Mouse (Mus musculus) kidney, embryonic 15.5 days (tissue): ENCODE measurements around the gene Tnfaip1. TPM values are rescaled to one million over a fixed set of nuclear protein-coding genes. Genes with fewer than 3 reads are reported as not detected.
"Not testable (repeated sequence)": the region's sequence is repeated elsewhere in the genome, so short reads cannot be mapped to it uniquely, and the experiment has no call there.

Experiments
- ATAC-seq: fragments of 200-750 bp; cut with Nextera tagmentation; replicated peaks from 2 replicates; pipeline ENCODE4 v1.8.0; 2017; ENCODE audit warnings: moderate TSS enrichment; ENCODE audit not compliant: low FRiP score
- H3K27ac ChIP-seq: fragments of 300-500 bp; sonication (generic); 2 replicates; pipeline ENCODE4 v1.5.1; 2015; ENCODE audit warnings: mild to moderate bottlenecking, inconsistent platforms
- H3K27me3 ChIP-seq: fragments of 300-500 bp; sonication (generic); 2 replicates; pipeline ENCODE4 v1.6.1; 2015; ENCODE audit warnings: inconsistent platforms
- H3K36me3 ChIP-seq: fragments of 300-500 bp; sonication (generic); 2 replicates; pipeline ENCODE4 v1.6.1; 2015; ENCODE audit warnings: inconsistent platforms
- H3K4me1 ChIP-seq: fragments of 300-500 bp; sonication (generic); 2 replicates; pipeline ENCODE4 v1.6.1; 2015; ENCODE audit warnings: inconsistent platforms
- H3K4me2 ChIP-seq: fragments of 300-500 bp; sonication (generic); 2 replicates; pipeline ENCODE4 v1.6.1; 2015; ENCODE audit warnings: moderate library complexity, mild to moderate bottlenecking, inconsistent platforms
- H3K4me3 ChIP-seq: fragments of 300-500 bp; sonication (generic); replicated peaks from 2 replicates; pipeline ENCODE4 v1.5.1; 2015; ENCODE audit warnings: mild to moderate bottlenecking, inconsistent platforms
- H3K9ac ChIP-seq: fragments of 300-500 bp; sonication (generic); 2 replicates; pipeline ENCODE4 v1.6.1; 2015; ENCODE audit warnings: mild to moderate bottlenecking, inconsistent platforms
- H3K9me3 ChIP-seq: fragments of 300-500 bp; sonication (generic); replicated peaks from 2 replicates; pipeline ENCODE4 v1.6.1; 2016; ENCODE audit warnings: inconsistent platforms
- WGBS: fragments of 180-500 bp; shearing (Covaris S2); methylation state at CpG from one replicate; pipeline ENCODE4 v1.1.7; 2015; ENCODE audit warnings: mixed read lengths; 5-methylcytosine and 5-hydroxymethylcytosine counted together
- polyA plus RNA-seq: library from polyadenylated mRNA; unstranded; fragments of >200 nt; fragmentation: Nextera tagmentation; extraction: Ambion mirVana; gene quantifications from 2 replicates; pipeline ENCODE4 v1.2.1, GENCODE M21; 2015

The Tnfaip1 gene
- 81.8 and 88.2 TPM in 2 replicates for polyA plus RNA-seq

- Histone ChIP-seq H3K9me3 (no peaks in the 10 kb centered on the region), H3K4me1 (peaks cover 34% of the 10 kb centered on the region), H3K4me3 (peak within 1 kb of the TSS; percentile 80), H3K27ac (peak within 1 kb of the TSS; percentile 94), H3K36me3 (peaks cover 38% of the 10 kb centered on the region), H3K27me3 (no peaks in the 10 kb centered on the region), H3K4me2 (peak within 1 kb of the TSS; percentile 76), H3K9ac (peak within 1 kb of the TSS; percentile 90)
- peak; percentile 97 for ATAC-seq
- under 1% methylated on average over 52 of the region's 52 CpGs for WGBS
These were observed at the start of gene Tnfaip1, which contains the start of gene Ift20 for GRCm38 (mm10) chr11:78536080-78536689. TSS of gene Tnfaip1 (minus strand) at chr11:78536332. TSS of gene Ift20 (plus strand) at chr11:78536361.

GRCm38 (mm10) chr11:78582848-78583247 lies 46.7 kb upstream of the Tnfaip1 start:
- Histone ChIP-seq H3K4me3 (no peak overlapping the region), H3K27me3 (no peaks in the 10 kb centered on the region)

GRCm38 (mm10) chr11:78574975-78575374 lies 38.8 kb upstream of the Tnfaip1 start:
- no peak overlapping the region for H3K4me2 ChIP-seq
- H3K27ac ChIP-seq, result no peak overlapping the region
- WGBS, result 34% methylated on average over 2 of the region's 2 CpGs
- H3K4me3 ChIP-seq, result no peak overlapping the region
- H3K9me3 ChIP-seq, result no peaks in the 10 kb centered on the region
- no peaks in the 10 kb centered on the region for H3K27me3 ChIP-seq
- no peak overlapping the region for H3K9ac ChIP-seq
- peaks cover 74% of the 10 kb centered on the region for H3K36me3 ChIP-seq
- peaks cover 6% of the 10 kb centered on the region for H3K4me1 ChIP-seq
- no peak for ATAC-seq

More at GRCm38 (mm10) chr11:78582848-78583247, 46.7 kb upstream of the Tnfaip1 start:
- Histone ChIP-seq H3K9ac (no peak overlapping the region), H3K9me3 (no peaks in the 10 kb centered on the region), H3K27ac (no peak overlapping the region), H3K36me3 (peaks cover 66% of the 10 kb centered on the region), H3K4me1 (no peaks in the 10 kb centered on the region), H3K4me2 (no peak overlapping the region)
- ATAC-seq, result no peak
- WGBS, result 80% methylated on average over 6 of the region's 6 CpGs

GRCm38 (mm10) chr11:78574536-78574935 lies 38.4 kb upstream of the Tnfaip1 start:
- H3K36me3 ChIP-seq, result peaks cover 72% of the 10 kb centered on the region
- no peak overlapping the region for H3K9ac ChIP-seq
- H3K4me3 ChIP-seq, result no peak overlapping the region
- H3K27me3 ChIP-seq, result no peaks in the 10 kb centered on the region
- no peak for ATAC-seq
- peaks cover 10% of the 10 kb centered on the region for H3K4me1 ChIP-seq
- H3K27ac ChIP-seq, result no peak overlapping the region
- no peak overlapping the region for H3K4me2 ChIP-seq
- WGBS, result 80% methylated on average over 3 of the region's 3 CpGs
- no peaks in the 10 kb centered on the region for H3K9me3 ChIP-seq

GRCm38 (mm10) chr11:78574031-78574430 lies 37.9 kb upstream of the Tnfaip1 start:
- ATAC-seq, H3K27ac ChIP-seq, H3K4me3 ChIP-seq, H3K4me2 ChIP-seq, H3K9me3 ChIP-seq, H3K27me3 ChIP-seq, H3K9ac ChIP-seq: not testable (repeated sequence)
- 97% methylated on average over 4 of the region's 4 CpGs for WGBS
- Histone ChIP-seq H3K4me1 (peaks cover 12% of the 10 kb centered on the region), H3K36me3 (peaks cover 70% of the 10 kb centered on the region)

GRCm38 (mm10) chr11:78571854-78572253 lies 35.7 kb upstream of the Tnfaip1 start:
- Histone ChIP-seq H3K4me3 (no peak overlapping the region), H3K4me2 (no peak overlapping the region), H3K4me1 (peaks cover 12% of the 10 kb centered on the region), H3K9ac (no peak overlapping the region), H3K9me3 (no peaks in the 10 kb centered on the region), H3K27me3 (no peaks in the 10 kb centered on the region), H3K36me3 (peaks cover 59% of the 10 kb centered on the region), H3K27ac (no peak overlapping the region)
- ATAC-seq, result no peak
- WGBS, result 89% methylated on average over 6 of the region's 6 CpGs

GRCm38 (mm10) chr11:78571441-78571840 lies 35.3 kb upstream of the Tnfaip1 start:
- H3K4me3 ChIP-seq, result no peak overlapping the region
- no peaks in the 10 kb centered on the region for H3K27me3 ChIP-seq
- no peak for ATAC-seq
- no peak overlapping the region for H3K27ac ChIP-seq
- H3K36me3 ChIP-seq, result peaks cover 55% of the 10 kb centered on the region
- no peak overlapping the region for H3K4me2 ChIP-seq
- no peak overlapping the region for H3K9ac ChIP-seq
- peaks cover 16% of the 10 kb centered on the region for H3K4me1 ChIP-seq
- H3K9me3 ChIP-seq, result no peaks in the 10 kb centered on the region
- 95% methylated on average over 8 of the region's 8 CpGs for WGBS

- Histone ChIP-seq H3K4me1 (peaks cover 19% of the 10 kb centered on the region), H3K9me3 (no peaks in the 10 kb centered on the region), H3K36me3 (peaks cover 57% of the 10 kb centered on the region), H3K4me3 (no peak overlapping the region), H3K4me2 (no peak overlapping the region), H3K27me3 (no peaks in the 10 kb centered on the region), H3K9ac (no peak overlapping the region), H3K27ac (no peak overlapping the region; the same call in 1 of the 2 replicates)
- 48% methylated on average over 3 of the region's 3 CpGs for WGBS
- no peak for ATAC-seq
These were observed 33.7 kb upstream of the Tnfaip1 start for GRCm38 (mm10) chr11:78569806-78570205.

GRCm38 (mm10) chr11:78568827-78569226 lies 32.7 kb upstream of the Tnfaip1 start:
- H3K9me3 ChIP-seq, result no peaks in the 10 kb centered on the region
- H3K27me3 ChIP-seq, result no peaks in the 10 kb centered on the region
- ATAC-seq, result no peak
- no peak overlapping the region for H3K4me2 ChIP-seq
- H3K4me3 ChIP-seq, result no peak overlapping the region
- H3K27ac ChIP-seq, result no peak overlapping the region
- peaks cover 49% of the 10 kb centered on the region for H3K36me3 ChIP-seq
- 74% methylated on average over 10 of the region's 10 CpGs for WGBS
- no peak overlapping the region for H3K9ac ChIP-seq
- H3K4me1 ChIP-seq, result peaks cover 19% of the 10 kb centered on the region

- Histone ChIP-seq H3K9me3 (no peaks in the 10 kb centered on the region), H3K4me3 (no peak overlapping the region), H3K27me3 (no peaks in the 10 kb centered on the region), H3K4me1 (peaks cover 19% of the 10 kb centered on the region), H3K36me3 (peaks cover 41% of the 10 kb centered on the region), H3K9ac (no peak overlapping the region), H3K27ac (no peak overlapping the region), H3K4me2 (no peak overlapping the region)
- no peak for ATAC-seq
- 78% methylated on average over 6 of the region's 6 CpGs for WGBS
These were observed 31.5 kb upstream of the Tnfaip1 start for GRCm38 (mm10) chr11:78567614-78568013.

- H3K27ac ChIP-seq, result peak overlapping the region; percentile 82
- H3K4me1 ChIP-seq, result peaks cover 19% of the 10 kb centered on the region
- no peaks in the 10 kb centered on the region for H3K27me3 ChIP-seq
- H3K9ac ChIP-seq, result no peak overlapping the region
- H3K9me3 ChIP-seq, result no peaks in the 10 kb centered on the region
- ATAC-seq, result 0 out of 2 replicates have a peak, but pooled peaks have one; percentile 49
- peaks cover 32% of the 10 kb centered on the region for H3K36me3 ChIP-seq
- 37% methylated on average over 6 of the region's 6 CpGs for WGBS
- no peak overlapping the region for H3K4me2 ChIP-seq
- H3K4me3 ChIP-seq, result no peak overlapping the region
These were observed 30.6 kb upstream of the Tnfaip1 start for GRCm38 (mm10) chr11:78566775-78567174.

- no peak overlapping the region for H3K4me2 ChIP-seq
- WGBS, result 18% methylated on average over 4 of the region's 4 CpGs
- no peak overlapping the region for H3K4me3 ChIP-seq
- H3K27me3 ChIP-seq, result no peaks in the 10 kb centered on the region
- H3K9me3 ChIP-seq, result no peaks in the 10 kb centered on the region
- ATAC-seq, result 0 out of 2 replicates have a peak, but pooled peaks have one; percentile 74
- H3K36me3 ChIP-seq, result peaks cover 2% of the 10 kb centered on the region; the same call in 1 of the 2 replicates
- H3K9ac ChIP-seq, result no peak overlapping the region
- H3K27ac ChIP-seq, result no peak overlapping the region
- H3K4me1 ChIP-seq, result no peaks in the 10 kb centered on the region
These were observed 24.3 kb upstream of the Tnfaip1 start for GRCm38 (mm10) chr11:78560447-78560846.
